Mouse (Mus musculus) small intestine, adult 2 months (tissue): ENCODE data around the gene Mmp2. TPM values are rescaled to one million over a fixed set of nuclear protein-coding genes. Genes with fewer than 3 reads are reported as not detected.
"Not testable (repeated sequence)": the region's sequence is repeated elsewhere in the genome, so short reads cannot be mapped to it uniquely, and the experiment has no call there.

Experiments used
- H3K27ac ChIP-seq: fragments of 200-500 bp; 2 replicates; pipeline ENCODE4 v1.5.1; 2012; ENCODE audit warnings: low read depth, low read length, control low read depth, inconsistent platforms; ENCODE audit not compliant: insufficient read depth
- H3K27me3 ChIP-seq: fragments of 200-500 bp; 2 replicates; pipeline ENCODE4 v1.6.1; 2012; ENCODE audit warnings: mild to moderate bottlenecking, moderate library complexity, low read length, inconsistent platforms; ENCODE audit not compliant: control insufficient read depth, insufficient read depth
- H3K36me3 ChIP-seq: fragments of 200-500 bp; 2 replicates; pipeline ENCODE4 v1.6.1; 2012; ENCODE audit warnings: mild to moderate bottlenecking, low read length, control low read depth, inconsistent platforms; ENCODE audit not compliant: control insufficient read depth, insufficient read depth
- H3K4me1 ChIP-seq: fragments of 200-500 bp; 2 replicates; pipeline ENCODE4 v1.6.1; 2012; ENCODE audit warnings: low read length, inconsistent platforms, mixed read lengths; ENCODE audit not compliant: control insufficient read depth, insufficient read depth, insufficient read length
- H3K4me3 ChIP-seq: fragments of 200-500 bp; 2 replicates; pipeline ENCODE4 v1.5.1; 2012; ENCODE audit warnings: low read depth, mild to moderate bottlenecking, control low read depth, inconsistent platforms, low read length, moderate library complexity
- CTCF ChIP-seq: fragments of 200-500 bp; IDR thresholded peaks from 2 replicates; pipeline ENCODE4 v1.5.1; 2012; ENCODE audit warnings: low read depth, mild to moderate bottlenecking, control low read depth, inconsistent platforms, low read length, moderate library complexity, mixed read lengths; ENCODE audit not compliant: insufficient replicate concordance, insufficient read length; ENCODE audit errors: extremely low read depth
- POLR2A ChIP-seq: fragments of 200-500 bp; IDR thresholded peaks from 2 replicates; pipeline ENCODE4 v1.6.1; 2012; ENCODE audit warnings: low read depth, mild to moderate bottlenecking, control low read depth, inconsistent platforms, low read length, moderate library complexity
- WGBS: fragments of 180-500 bp; shearing (Covaris S2); methylation state at CpG from one replicate; pipeline ENCODE4 v1.1.7; 2018; 5-methylcytosine and 5-hydroxymethylcytosine counted together
- polyA plus RNA-seq: library from polyadenylated mRNA; depleted of rRNA; stranded (reverse); fragments of >200 nt; gene quantifications from 2 replicates; pipeline ENCODE4 v1.2.3, GENCODE M21; 2012

Mmp2 gene
- polyA plus RNA-seq, 1 experiment: 50.6 TPM

GRCm38 (mm10) chr8:92875795-92876194, 48.7 kb downstream of the Mmp2 start:
- Histone ChIP-seq H3K27ac (no peak overlapping the region), H3K27me3 (no peaks in the 10 kb centered on the region), H3K4me3 (no peak overlapping the region), H3K36me3 (no peaks in the 10 kb centered on the region), H3K4me1 (no peaks in the 10 kb centered on the region)
- TF ChIP-seq CTCF (no peak), POLR2A (no peak)
- WGBS: 83% methylated on average over 10 of the region's 10 CpGs

- H3K27me3 ChIP-seq: no peaks in the 10 kb centered on the region
- H3K4me1 ChIP-seq: no peaks in the 10 kb centered on the region
- H3K36me3 ChIP-seq: no peaks in the 10 kb centered on the region
- 38% methylated on average over 4 of the region's 4 CpGs for WGBS
- TF ChIP-seq POLR2A (no peak), CTCF (no peak)
- no peak overlapping the region for H3K27ac ChIP-seq
- H3K4me3 ChIP-seq: no peak overlapping the region
These were observed 54.2 kb downstream of the Mmp2 start for GRCm38 (mm10) chr8:92881247-92881646.

- TF ChIP-seq CTCF: no peak
- no peak for TF ChIP-seq POLR2A
- 60% methylated on average over 2 of the region's 2 CpGs for WGBS
- Histone ChIP-seq H3K4me1 (no peaks in the 10 kb centered on the region), H3K4me3 (no peak overlapping the region), H3K27ac (no peak overlapping the region), H3K27me3 (no peaks in the 10 kb centered on the region), H3K36me3 (no peaks in the 10 kb centered on the region)
These were observed 56.7 kb downstream of the Mmp2 start for GRCm38 (mm10) chr8:92883771-92884170.

- 64% methylated on average over 3 of the region's 3 CpGs for WGBS
- not testable (repeated sequence) for H3K4me3 ChIP-seq, H3K36me3 ChIP-seq, H3K4me1 ChIP-seq, H3K27ac ChIP-seq, H3K27me3 ChIP-seq
These were observed 65.1 kb downstream of the Mmp2 start for GRCm38 (mm10) chr8:92892216-92892615.

GRCm38 (mm10) chr8:92893870-92894269, 66.8 kb downstream of the Mmp2 start:
- H3K27ac ChIP-seq: no peak overlapping the region
- TF ChIP-seq CTCF (no peak), POLR2A (no peak)
- 48% methylated on average over 2 of the region's 2 CpGs for WGBS
- no peaks in the 10 kb centered on the region for H3K4me1 ChIP-seq
- no peak overlapping the region for H3K4me3 ChIP-seq
- H3K36me3 ChIP-seq: no peaks in the 10 kb centered on the region
- no peaks in the 10 kb centered on the region for H3K27me3 ChIP-seq

GRCm38 (mm10) chr8:92895053-92895452, 68.0 kb downstream of the Mmp2 start:
- no peaks in the 10 kb centered on the region for H3K4me1 ChIP-seq
- H3K4me3 ChIP-seq: no peak overlapping the region
- no peaks in the 10 kb centered on the region for H3K27me3 ChIP-seq
- TF ChIP-seq CTCF (no peak), POLR2A (no peak)
- H3K27ac ChIP-seq: no peak overlapping the region
- no peaks in the 10 kb centered on the region for H3K36me3 ChIP-seq
- 31% methylated on average over 7 of the region's 7 CpGs for WGBS

GRCm38 (mm10) chr8:92896056-92896455, 69.0 kb downstream of the Mmp2 start:
- Histone ChIP-seq H3K27me3 (no peaks in the 10 kb centered on the region), H3K4me1 (no peaks in the 10 kb centered on the region), H3K27ac (no peak overlapping the region), H3K4me3 (no peak overlapping the region), H3K36me3 (no peaks in the 10 kb centered on the region)
- WGBS: 71% methylated on average over 1 of the region's 1 CpGs
- TF ChIP-seq CTCF (no peak), POLR2A (no peak)

GRCm38 (mm10) chr8:92896611-92897010, 69.5 kb downstream of the Mmp2 start:
- Histone ChIP-seq H3K4me1 (no peaks in the 10 kb centered on the region), H3K4me3 (no peak overlapping the region), H3K36me3 (no peaks in the 10 kb centered on the region), H3K27me3 (no peaks in the 10 kb centered on the region), H3K27ac (no peak overlapping the region)
- WGBS: 71% methylated on average over 5 of the region's 5 CpGs
- TF ChIP-seq CTCF: no peak
- TF ChIP-seq POLR2A: no peak
